Mouse (Mus musculus) heart, embryonic 16.5 days (tissue): Measurements from ENCODE around the gene Vps37b. TPM values are rescaled to one million over a fixed set of nuclear protein-coding genes. Genes with fewer than 3 reads are reported as not detected.

ENCODE experiments used
- ATAC-seq: fragments of 200-750 bp; cut with Nextera tagmentation; replicated peaks from 2 replicates; pipeline ENCODE4 v1.8.0; 2017; ENCODE audit warnings: moderate number of reproducible peaks; ENCODE audit not compliant: insufficient read depth, low FRiP score; ENCODE audit errors: extremely low read depth
- H3K27ac ChIP-seq: fragments of 300-500 bp; sonication (generic); 2 replicates; pipeline ENCODE4 v1.5.1; 2014; ENCODE audit warnings: mild to moderate bottlenecking, low read length, control low read depth, moderate library complexity
- H3K27me3 ChIP-seq: fragments of 300-500 bp; sonication (generic); 2 replicates; pipeline ENCODE4 v1.6.1; 2014; ENCODE audit warnings: low read length, mixed read lengths; ENCODE audit not compliant: control insufficient read depth, insufficient read depth
- H3K36me3 ChIP-seq: fragments of 300-500 bp; sonication (generic); 2 replicates; pipeline ENCODE4 v1.6.1; 2014; ENCODE audit not compliant: control insufficient read depth, insufficient read depth
- H3K4me1 ChIP-seq: fragments of 300-500 bp; sonication (generic); 2 replicates; pipeline ENCODE4 v1.6.1; 2014; ENCODE audit warnings: low read length, mixed read lengths; ENCODE audit not compliant: control insufficient read depth, insufficient read depth
- H3K4me2 ChIP-seq: fragments of 300-500 bp; sonication (generic); 2 replicates; pipeline ENCODE4 v1.6.1; 2014; ENCODE audit warnings: low read depth, mild to moderate bottlenecking, control low read depth, low read length
- H3K4me3 ChIP-seq: fragments of 300-500 bp; sonication (generic); 2 replicates; pipeline ENCODE4 v1.5.1; 2014; ENCODE audit warnings: mild to moderate bottlenecking, control low read depth, low read length
- H3K9ac ChIP-seq: fragments of 300-500 bp; sonication (generic); 2 replicates; pipeline ENCODE4 v1.6.1; 2014; ENCODE audit warnings: low read length, control low read depth
- H3K9me3 ChIP-seq: fragments of 300-500 bp; sonication (generic); replicated peaks from 2 replicates; pipeline ENCODE4 v1.6.1; 2016; ENCODE audit warnings: low read length; ENCODE audit not compliant: control insufficient read depth
- WGBS: fragments of 180-500 bp; shearing (Covaris S2); extraction: QIAGEN DNeasy Blood & Tissue Kit; methylation state at CpG from one replicate; pipeline ENCODE4 v1.1.7; 2014; 5-methylcytosine and 5-hydroxymethylcytosine counted together
- polyA plus RNA-seq: library from polyadenylated mRNA; unstranded; fragments of >200 nt; fragmentation: Nextera tagmentation; extraction: Ambion mirVana; gene quantifications from 2 replicates; pipeline ENCODE4 v1.2.1, GENCODE M21; 2015

Vps37b gene
- polyA plus RNA-seq, 1 experiment from 2014 or later, result 61.4 TPM

DNA sequence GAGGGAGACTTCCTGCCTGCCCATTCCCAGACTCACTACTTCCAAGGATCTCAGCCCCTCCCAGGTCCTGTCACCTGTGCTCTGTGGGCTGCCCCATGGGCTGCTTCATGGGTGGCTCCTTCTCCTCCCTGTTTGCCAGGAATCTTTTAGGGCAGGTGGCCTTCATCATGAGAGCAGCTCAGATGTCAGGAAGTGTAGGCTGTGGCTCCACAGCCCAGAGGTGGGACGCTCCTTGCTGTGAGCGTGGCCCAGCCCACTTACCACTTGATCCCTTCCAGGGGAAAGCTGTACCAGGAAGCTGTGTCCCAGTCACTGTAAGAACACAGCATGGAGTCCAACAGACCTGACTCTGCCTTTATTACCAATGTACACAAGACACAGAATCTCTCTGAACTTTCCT is 45.1 kb downstream of the Vps37b start:
- Histone ChIP-seq H3K9me3 (no peaks in the 10 kb centered on the region), H3K4me3 (no peak overlapping the region), H3K27ac (no peak overlapping the region), H3K4me1 (peaks cover 38% of the 10 kb centered on the region), H3K36me3 (no peaks in the 10 kb centered on the region), H3K4me2 (no peak overlapping the region), H3K27me3 (no peaks in the 10 kb centered on the region), H3K9ac (no peak overlapping the region)
- no peak for ATAC-seq
- 47% methylated on average over 2 of the region's 2 CpGs for WGBS

DNA sequence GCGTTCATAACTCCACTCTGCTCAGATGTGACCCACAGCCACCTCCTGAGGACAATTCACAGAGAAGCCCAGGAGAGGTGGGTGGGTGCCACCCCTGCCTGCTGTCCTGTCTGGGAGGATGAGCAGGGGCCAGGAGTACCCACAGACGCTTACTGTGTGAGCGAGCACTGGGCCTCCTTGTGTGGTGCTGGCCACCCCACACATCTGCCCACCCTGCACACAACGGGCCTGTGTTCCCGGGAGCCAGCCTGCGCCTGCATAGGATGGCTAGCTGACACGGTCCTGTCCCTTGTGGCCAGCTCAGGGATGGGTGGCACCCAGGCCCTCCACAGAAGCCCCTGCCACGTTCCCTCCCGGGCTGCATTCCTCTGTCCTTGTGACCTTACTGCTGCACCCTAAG is 46.6 kb downstream of the Vps37b start:
- 51% methylated on average over 9 of the region's 9 CpGs for WGBS
- H3K4me2 ChIP-seq, result no peak overlapping the region
- no peaks in the 10 kb centered on the region for H3K9me3 ChIP-seq
- H3K27me3 ChIP-seq, result no peaks in the 10 kb centered on the region
- 0 out of 2 replicates have a peak, but pooled peaks have one; percentile 11 for ATAC-seq
- H3K4me3 ChIP-seq, result no peak overlapping the region
- H3K27ac ChIP-seq, result peak overlapping the region; percentile 30
- H3K4me1 ChIP-seq, result peaks cover 49% of the 10 kb centered on the region
- H3K36me3 ChIP-seq, result no peaks in the 10 kb centered on the region
- H3K9ac ChIP-seq, result peak overlapping the region; percentile 47

DNA sequence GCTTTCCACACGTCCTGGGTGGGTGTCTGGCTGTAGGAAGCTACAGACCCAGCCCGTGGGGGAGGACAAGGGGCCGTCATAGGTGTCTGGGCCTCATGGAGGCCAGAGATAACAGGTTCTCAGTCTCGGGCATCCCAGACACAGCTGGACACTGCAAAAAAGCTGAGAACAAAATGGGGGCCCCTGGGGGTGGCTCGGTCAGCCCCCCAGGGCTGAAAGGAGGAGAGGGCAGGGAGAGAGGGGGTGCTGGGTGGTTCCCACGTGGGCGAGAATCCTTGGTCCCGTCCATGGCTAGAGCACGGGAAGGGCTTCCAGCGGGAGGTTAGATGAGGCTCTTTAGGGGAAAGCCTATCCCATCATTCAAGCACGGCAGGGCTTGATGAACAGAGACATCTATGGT is 49.2 kb downstream of the Vps37b start:
- WGBS, result 71% methylated on average over 11 of the region's 11 CpGs
- Histone ChIP-seq H3K4me2 (no peak overlapping the region), H3K4me3 (no peak overlapping the region), H3K9ac (no peak overlapping the region), H3K36me3 (no peaks in the 10 kb centered on the region), H3K27me3 (no peaks in the 10 kb centered on the region), H3K9me3 (no peaks in the 10 kb centered on the region), H3K27ac (no peak overlapping the region), H3K4me1 (peaks cover 63% of the 10 kb centered on the region)
- no peak for ATAC-seq

DNA sequence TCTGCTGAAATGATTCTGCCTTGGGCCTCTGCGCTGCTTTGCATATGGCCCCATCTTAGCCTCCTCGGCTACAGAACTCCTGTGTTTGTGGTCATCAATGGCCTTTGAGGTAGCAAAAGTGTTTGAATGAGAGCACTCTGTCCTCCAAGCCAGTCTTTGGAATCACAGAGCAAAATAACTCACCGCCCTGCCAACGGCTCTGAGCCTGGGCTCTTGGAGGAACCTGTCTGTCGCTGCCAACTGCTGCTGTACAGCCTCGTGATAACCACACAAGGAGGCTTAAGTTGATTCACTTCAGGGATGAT is 50.9 kb downstream of the Vps37b start:
- H3K36me3 ChIP-seq, result no peaks in the 10 kb centered on the region
- peak overlapping the region; percentile 86 for H3K27ac ChIP-seq
- H3K4me3 ChIP-seq, result no peak overlapping the region
- peak overlapping the region; percentile 30; the same call in 1 of the 2 replicates for H3K4me2 ChIP-seq
- H3K4me1 ChIP-seq, result peaks cover 65% of the 10 kb centered on the region
- no peaks in the 10 kb centered on the region for H3K27me3 ChIP-seq
- no peak for ATAC-seq
- 43% methylated on average over 6 of the region's 6 CpGs for WGBS
- H3K9me3 ChIP-seq, result no peaks in the 10 kb centered on the region
- peak overlapping the region; percentile 36 for H3K9ac ChIP-seq

DNA sequence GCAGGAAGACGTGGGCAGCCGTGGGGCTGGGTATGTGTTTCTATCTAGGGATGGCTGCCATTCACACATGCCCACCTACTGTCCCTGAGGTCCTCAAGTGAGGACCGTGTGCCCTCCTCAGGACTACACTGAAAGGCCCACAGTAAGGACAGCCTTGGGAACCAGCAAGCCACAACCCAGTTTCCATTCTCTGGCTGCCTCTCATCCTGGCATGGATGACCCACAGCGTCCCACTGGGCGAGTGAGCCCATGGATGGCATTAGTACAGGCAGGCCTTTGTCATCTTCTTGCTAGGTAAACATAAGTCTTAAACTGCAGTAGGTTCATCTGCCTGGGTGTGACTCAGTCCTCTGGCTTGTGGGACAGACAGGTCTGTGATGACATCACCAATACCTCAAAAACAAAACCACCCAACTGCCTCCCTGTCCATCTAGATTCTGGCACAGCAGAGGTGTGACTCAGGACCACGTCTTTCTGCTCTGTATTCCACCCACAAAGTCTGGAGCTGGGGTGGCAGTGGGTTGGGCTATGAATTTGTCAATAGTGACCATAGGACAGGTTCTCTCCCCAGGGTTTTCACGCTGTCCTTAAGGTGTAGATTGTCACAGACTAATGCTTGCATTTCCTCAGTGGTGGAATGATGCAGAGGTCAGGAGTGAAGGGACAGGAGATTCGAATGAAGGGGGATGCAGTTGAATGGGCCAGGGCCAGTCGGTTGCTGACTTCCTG is 51.4 kb downstream of the Vps37b start:
- Histone ChIP-seq H3K4me2 (peak overlapping the region; percentile 17; the same call in 1 of the 2 replicates), H3K27ac (peak overlapping the region; percentile 86), H3K9ac (peak overlapping the region; percentile 36), H3K36me3 (no peaks in the 10 kb centered on the region), H3K9me3 (no peaks in the 10 kb centered on the region), H3K4me1 (peaks cover 65% of the 10 kb centered on the region), H3K27me3 (no peaks in the 10 kb centered on the region), H3K4me3 (no peak overlapping the region)
- ATAC-seq, result no peak
- 73% methylated on average over 9 of the region's 9 CpGs for WGBS

DNA sequence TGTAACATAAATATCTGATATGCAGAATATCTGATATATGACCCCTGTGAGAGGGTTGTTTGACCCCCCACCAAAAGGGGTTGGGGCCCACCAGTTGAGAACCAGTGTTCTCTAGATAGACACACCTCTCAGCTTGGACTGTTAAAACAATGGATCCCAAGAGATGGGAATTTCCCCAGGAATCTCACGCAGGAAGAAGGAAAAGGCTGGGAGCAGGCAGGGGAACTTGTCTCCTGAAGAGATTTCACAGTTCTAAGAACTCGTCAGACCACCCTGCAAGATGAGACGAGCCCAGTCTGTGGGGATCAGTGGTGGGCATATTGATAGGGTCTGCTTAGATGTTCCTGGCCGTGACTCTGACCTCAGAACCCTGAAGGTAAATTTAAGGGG is 52.1 kb downstream of the Vps37b start:
- no peak for ATAC-seq
- no peak overlapping the region for H3K4me2 ChIP-seq
- no peak overlapping the region for H3K4me3 ChIP-seq
- H3K9ac ChIP-seq, result no peak overlapping the region; the same call in 1 of the 2 replicates
- no peaks in the 10 kb centered on the region for H3K9me3 ChIP-seq
- peaks cover 64% of the 10 kb centered on the region for H3K4me1 ChIP-seq
- H3K27ac ChIP-seq, result peak overlapping the region; percentile 86
- H3K27me3 ChIP-seq, result peaks cover 1% of the 10 kb centered on the region; the same call in 1 of the 2 replicates
- 63% methylated on average over 4 of the region's 4 CpGs for WGBS
- no peaks in the 10 kb centered on the region for H3K36me3 ChIP-seq

DNA sequence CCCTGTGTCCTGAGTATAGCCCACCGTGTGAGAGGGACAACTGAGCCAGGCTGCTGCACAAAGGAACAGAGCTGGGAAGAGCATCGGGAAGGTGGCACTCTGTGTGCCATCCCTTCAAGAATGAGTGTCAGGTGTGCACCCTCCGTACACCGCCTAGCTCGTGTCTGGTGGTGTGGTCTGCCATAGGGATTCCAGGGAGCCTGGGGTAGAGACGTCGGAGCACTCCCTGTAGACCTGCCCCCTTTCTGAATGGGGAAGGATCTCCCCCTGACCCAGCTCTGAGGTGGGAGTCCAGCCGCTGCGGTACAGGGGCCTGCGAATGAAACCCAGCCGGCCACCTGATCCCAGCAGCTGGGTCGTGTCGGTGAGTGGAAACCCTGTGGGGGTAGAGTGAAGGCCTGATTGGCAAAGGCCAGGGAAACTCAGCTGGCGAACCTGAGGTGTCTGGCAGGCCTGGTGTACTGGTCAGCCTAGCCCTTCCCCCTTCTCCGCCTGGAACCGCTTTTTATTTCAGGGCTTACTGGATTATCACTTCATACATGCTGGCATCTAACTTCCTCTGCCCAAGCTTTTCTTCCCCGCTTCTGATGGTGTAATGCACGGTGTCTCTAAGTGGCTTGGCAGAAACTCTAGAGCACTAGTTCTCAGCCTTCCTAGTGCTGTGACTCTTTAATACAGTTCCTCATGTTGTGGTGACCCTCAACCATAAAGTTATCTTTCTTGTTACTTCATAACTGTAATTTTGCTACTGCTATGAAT is 52.7 kb downstream of the Vps37b start:
- H3K27ac ChIP-seq, result peak overlapping the region; percentile 86; the same call in 1 of the 2 replicates

DNA sequence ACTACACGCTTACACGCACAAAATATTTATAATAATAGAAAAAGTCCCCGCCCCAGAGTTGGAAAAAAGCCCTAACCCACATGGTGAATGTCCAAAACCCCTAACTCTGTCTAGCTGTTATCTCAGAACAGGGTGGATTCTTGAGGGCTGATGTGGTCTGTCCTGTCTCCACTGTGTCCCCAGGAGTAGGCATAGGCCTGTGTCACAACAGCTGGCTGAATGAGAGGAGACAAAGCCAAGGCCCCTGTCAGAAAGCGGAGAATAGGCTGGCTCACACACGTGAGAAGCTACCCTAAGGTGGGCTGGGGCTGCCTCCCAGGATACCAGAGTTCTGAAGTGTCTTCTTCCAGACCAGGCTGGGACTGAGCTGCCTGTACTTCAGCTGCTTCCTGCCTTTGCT is 53.9 kb downstream of the Vps37b start:
- H3K4me1 ChIP-seq, result peaks cover 61% of the 10 kb centered on the region
- WGBS, result 71% methylated on average over 5 of the region's 5 CpGs
- H3K27me3 ChIP-seq, result peaks cover 5% of the 10 kb centered on the region
- H3K27ac ChIP-seq, result 0 out of 2 replicates have a peak overlapping the region, but pooled peaks have one; percentile 24
- ATAC-seq, result no peak
- no peak overlapping the region for H3K4me2 ChIP-seq
- no peaks in the 10 kb centered on the region for H3K36me3 ChIP-seq
- no peak overlapping the region for H3K9ac ChIP-seq
- no peak overlapping the region for H3K4me3 ChIP-seq
- H3K9me3 ChIP-seq, result no peaks in the 10 kb centered on the region

More for the DNA sequence above, 52.7 kb downstream of the Vps37b start:
- H3K27me3 ChIP-seq, result peaks cover 4% of the 10 kb centered on the region; the same call in 1 of the 2 replicates
- H3K9me3 ChIP-seq, result no peaks in the 10 kb centered on the region
- no peak for ATAC-seq
- H3K4me1 ChIP-seq, result peaks cover 63% of the 10 kb centered on the region
- WGBS, result 76% methylated on average over 18 of the region's 18 CpGs
- H3K9ac ChIP-seq, result 0 out of 2 replicates have a peak overlapping the region, but pooled peaks have one; percentile 2
- H3K4me3 ChIP-seq, result no peak overlapping the region
- no peak overlapping the region for H3K4me2 ChIP-seq
- H3K36me3 ChIP-seq, result no peaks in the 10 kb centered on the region

DNA sequence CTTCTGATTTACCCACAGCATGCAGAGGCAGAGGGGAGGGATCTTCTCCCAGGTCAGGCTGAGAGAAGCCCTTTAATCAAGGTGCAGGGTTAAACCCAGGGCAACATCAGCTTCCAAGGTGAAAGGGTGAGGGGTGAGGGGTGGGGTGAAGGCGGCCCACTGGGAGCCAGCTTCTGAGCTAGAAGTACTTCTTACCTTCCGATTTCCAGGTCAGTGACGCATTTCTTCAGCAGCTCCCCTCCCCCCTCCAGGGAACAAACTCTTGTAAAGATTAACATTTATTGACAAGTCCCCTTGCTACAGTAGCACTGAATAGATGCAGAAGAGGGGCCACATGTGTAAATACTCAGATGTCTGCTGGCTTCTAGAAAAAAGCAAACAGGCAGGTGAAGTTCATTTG is 54.8 kb downstream of the Vps37b start:
- no peak overlapping the region for H3K4me3 ChIP-seq
- H3K4me1 ChIP-seq, result peaks cover 54% of the 10 kb centered on the region
- H3K36me3 ChIP-seq, result no peaks in the 10 kb centered on the region
- H3K27ac ChIP-seq, result no peak overlapping the region
- no peaks in the 10 kb centered on the region for H3K9me3 ChIP-seq
- ATAC-seq, result no peak
- 79% methylated on average over 3 of the region's 3 CpGs for WGBS
- H3K9ac ChIP-seq, result no peak overlapping the region
- peaks cover 8% of the 10 kb centered on the region for H3K27me3 ChIP-seq
- H3K4me2 ChIP-seq, result no peak overlapping the region
